Mouse (Mus musculus) embryonic facial prominence, embryonic 15.5 days (tissue): ENCODE results near the gene Fam193a. TPM values are rescaled to one million over a fixed set of nuclear protein-coding genes. Genes with fewer than 3 reads are reported as not detected.

Experiments used
- ATAC-seq: fragments of 200-750 bp; cut with Nextera tagmentation; 2 replicates; pipeline ENCODE4 v1.8.0; 2017; ENCODE audit warnings: low read depth, moderate TSS enrichment; ENCODE audit not compliant: insufficient number of reproducible peaks, low FRiP score, low TSS enrichment
- H3K27ac ChIP-seq: fragments of 300-500 bp; sonication (generic); replicated peaks from 2 replicates; pipeline ENCODE4 v1.5.1; 2015; ENCODE audit warnings: mild to moderate bottlenecking, inconsistent platforms
- H3K27me3 ChIP-seq: fragments of 300-500 bp; sonication (generic); 2 replicates; pipeline ENCODE4 v1.6.1; 2015; ENCODE audit warnings: inconsistent platforms
- H3K36me3 ChIP-seq: fragments of 300-500 bp; sonication (generic); 2 replicates; pipeline ENCODE4 v1.6.1; 2015; ENCODE audit warnings: mild to moderate bottlenecking, inconsistent platforms
- H3K4me1 ChIP-seq: fragments of 300-500 bp; sonication (generic); 2 replicates; pipeline ENCODE4 v1.6.1; 2015; ENCODE audit warnings: inconsistent platforms
- H3K4me2 ChIP-seq: fragments of 300-500 bp; sonication (generic); replicated peaks from 2 replicates; pipeline ENCODE4 v1.6.1; 2015; ENCODE audit warnings: mild to moderate bottlenecking, inconsistent platforms
- H3K4me3 ChIP-seq: fragments of 300-500 bp; sonication (generic); replicated peaks from 2 replicates; pipeline ENCODE4 v1.5.1; 2015; ENCODE audit warnings: mild to moderate bottlenecking, inconsistent platforms
- H3K9ac ChIP-seq: fragments of 300-500 bp; sonication (generic); 2 replicates; pipeline ENCODE4 v1.6.1; 2015; ENCODE audit warnings: inconsistent platforms
- H3K9me3 ChIP-seq: fragments of 300-500 bp; sonication (generic); replicated peaks from 2 replicates; pipeline ENCODE4 v1.6.1; 2016; ENCODE audit warnings: inconsistent platforms
- WGBS: fragments of 180-500 bp; shearing (Covaris S2); methylation state at CpG from one replicate; pipeline ENCODE4 v1.1.7; 2015; 5-methylcytosine and 5-hydroxymethylcytosine counted together
- polyA plus RNA-seq: library from polyadenylated mRNA; unstranded; fragments of >200 nt; fragmentation: Nextera tagmentation; extraction: Ambion mirVana; gene quantifications from 2 replicates; pipeline ENCODE4 v1.2.1, GENCODE M21; 2015

Fam193a gene
- polyA plus RNA-seq, 1 experiment from 2014 or later: 13.5 TPM

- no peak for ATAC-seq
- Histone ChIP-seq H3K27ac (no peak overlapping the region), H3K4me3 (no peak overlapping the region), H3K36me3 (no peaks in the 10 kb centered on the region), H3K9ac (no peak overlapping the region), H3K4me2 (no peak overlapping the region), H3K9me3 (no peaks in the 10 kb centered on the region), H3K4me1 (no peaks in the 10 kb centered on the region), H3K27me3 (no peaks in the 10 kb centered on the region)
- WGBS: 80% methylated on average over 7 of the region's 7 CpGs
These were observed 166.1 kb downstream of the Fam193a start for GRCm38 (mm10) chr5:34535831-34536230.

Other genes starting within 250 kb of the Fam193a start
- gene Poln, start 200.5 kb upstream of the Fam193a start, polyA plus RNA-seq: 2.7 and 3.4 TPM in 2 replicates
- 26.2 and 29.3 TPM in 2 replicates for gene Haus3, start 200.4 kb upstream of the Fam193a start, polyA plus RNA-seq
- 43.1 and 50.0 TPM in 2 replicates for gene Mxd4, start 182.2 kb upstream of the Fam193a start, polyA plus RNA-seq
- gene Zfyve28, start 81.5 kb upstream of the Fam193a start, polyA plus RNA-seq: 0.84 and 1.2 TPM in 2 replicates
- gene Cfap99, start 81.3 kb upstream of the Fam193a start, polyA plus RNA-seq: 0.35 and 0.88 TPM in 2 replicates
- gene Rnf4, start 33.6 kb upstream of the Fam193a start, polyA plus RNA-seq: 142 and 147 TPM in 2 replicates
- 29.1 and 34.4 TPM in 2 replicates for gene Tnip2, start 144.1 kb downstream of the Fam193a start, polyA plus RNA-seq
- 8.2 and 8.3 TPM in 2 replicates for gene Sh3bp2, start 155.9 kb downstream of the Fam193a start, polyA plus RNA-seq
- gene Add1, start 203.7 kb downstream of the Fam193a start, polyA plus RNA-seq: 186 and 190 TPM in 2 replicates